Mouse (Mus musculus): Measurements from ENCODE around the gene Fam173b. TPM values are rescaled to one million over a fixed set of nuclear protein-coding genes. Genes with fewer than 3 reads are reported as not detected.

Fam173b gene
- total RNA-seq, 2 experiments from 2014 or later = 11.2 to 11.3 TPM

- peak overlapping the region; percentile 68 for H3K27ac ChIP-seq
- DNase-seq (ENCODE audit: low spot score in 2 of 2) = no peak
- TF ChIP-seq CTCF (conservative IDR thresholded peaks at IDR 0.05) = no peak
- H3K4me3 ChIP-seq = no peak overlapping the region
These were observed 25.9 kb downstream of the Fam173b start for GRCm38 (mm10) chr15:31627277-31628154.

- peak overlapping the region; percentile 68 for H3K27ac ChIP-seq
- TF ChIP-seq CTCF (conservative IDR thresholded peaks at IDR 0.05) = no peak
These were observed 26.5 kb downstream of the Fam173b start for GRCm38 (mm10) chr15:31628180-31628579.

GRCm38 (mm10) chr15:31629556-31629955 is 27.9 kb downstream of the Fam173b start:
- no peak for DNase-seq (ENCODE audit: low spot score in 2 of 2)
- no peak overlapping the region for H3K27ac ChIP-seq
- no peak overlapping the region for H3K4me3 ChIP-seq
- TF ChIP-seq CTCF (conservative IDR thresholded peaks at IDR 0.05) = no peak

More at GRCm38 (mm10) chr15:31628180-31628579, 26.5 kb downstream of the Fam173b start:
- DNase-seq (ENCODE audit: low spot score in 2 of 2) = no peak
- no peak overlapping the region for H3K4me3 ChIP-seq

GRCm38 (mm10) chr15:31631396-31631858 is 29.8 kb downstream of the Fam173b start:
- DNase-seq (ENCODE audit: low spot score in 2 of 2) = no peak
- H3K27ac ChIP-seq = no peak overlapping the region
- TF ChIP-seq CTCF (conservative IDR thresholded peaks at IDR 0.05) = no peak
- no peak overlapping the region for H3K4me3 ChIP-seq

GRCm38 (mm10) chr15:31632478-31632877 is 30.8 kb downstream of the Fam173b start:
- no peak for DNase-seq (ENCODE audit: low spot score in 2 of 2)
- Histone ChIP-seq H3K27ac (peak overlapping the region; percentile 70), H3K4me3 (no peak overlapping the region)
- TF ChIP-seq CTCF (conservative IDR thresholded peaks at IDR 0.05) = no peak

- Histone ChIP-seq H3K4me3 (no peak overlapping the region), H3K27ac (peak overlapping the region; percentile 76)
- TF ChIP-seq CTCF (conservative IDR thresholded peaks at IDR 0.05) = no peak
- DNase-seq (ENCODE audit: low spot score in 2 of 2) = peak; percentile 85 to 88
These were observed 32.9 kb downstream of the Fam173b start for GRCm38 (mm10) chr15:31634582-31634981.

- no peak for DNase-seq (ENCODE audit: low spot score in 2 of 2)
- no peak for TF ChIP-seq CTCF (conservative IDR thresholded peaks at IDR 0.05)
- Histone ChIP-seq H3K27ac (peak overlapping the region; percentile 76), H3K4me3 (no peak overlapping the region)
These were observed 34.5 kb downstream of the Fam173b start for GRCm38 (mm10) chr15:31636091-31636595.

- DNase-seq (ENCODE audit: low spot score in 2 of 2) = no peak
- Histone ChIP-seq H3K4me3 (no peak overlapping the region), H3K27ac (no peak overlapping the region)
- TF ChIP-seq CTCF (conservative IDR thresholded peaks at IDR 0.05) = no peak
These were observed 45.6 kb downstream of the Fam173b start for GRCm38 (mm10) chr15:31647225-31647624.

- Histone ChIP-seq H3K4me3 (no peak overlapping the region), H3K27ac (no peak overlapping the region)
- no peak for TF ChIP-seq CTCF (conservative IDR thresholded peaks at IDR 0.05)
- no peak for DNase-seq (ENCODE audit: low spot score in 2 of 2)
These were observed 46.4 kb downstream of the Fam173b start for GRCm38 (mm10) chr15:31647851-31648569.

GRCm38 (mm10) chr15:31649691-31650090 is 48.0 kb downstream of the Fam173b start:
- Histone ChIP-seq H3K27ac (no peak overlapping the region), H3K4me3 (no peak overlapping the region)
- no peak for DNase-seq (ENCODE audit: low spot score in 2 of 2)
- no peak for TF ChIP-seq CTCF (conservative IDR thresholded peaks at IDR 0.05)

GRCm38 (mm10) chr15:31650821-31651220 is 49.2 kb downstream of the Fam173b start:
- H3K4me3 ChIP-seq = no peak overlapping the region
- H3K27ac ChIP-seq = no peak overlapping the region
- DNase-seq (ENCODE audit: low spot score in 2 of 2) = no peak
- no peak for TF ChIP-seq CTCF (conservative IDR thresholded peaks at IDR 0.05)

GRCm38 (mm10) chr15:31660133-31660795 is 58.6 kb downstream of the Fam173b start:
- no peak overlapping the region for H3K4me3 ChIP-seq
- H3K27ac ChIP-seq = no peak overlapping the region
- no peak for DNase-seq (ENCODE audit: low spot score in 2 of 2)
- TF ChIP-seq CTCF (conservative IDR thresholded peaks at IDR 0.05) = no peak

GRCm38 (mm10) chr15:31660844-31661243 is 59.2 kb downstream of the Fam173b start:
- DNase-seq (ENCODE audit: low spot score in 2 of 2) = no peak
- TF ChIP-seq CTCF (conservative IDR thresholded peaks at IDR 0.05) = no peak
- H3K4me3 ChIP-seq = no peak overlapping the region
- H3K27ac ChIP-seq = no peak overlapping the region
